Mouse (Mus musculus): ENCODE measurements around the gene Mapk8ip1. TPM values are rescaled to one million over a fixed set of nuclear protein-coding genes. Genes with fewer than 3 reads are reported as not detected.

The Mapk8ip1 gene
- total RNA-seq, 1 experiment from 2014 or later: 21.2 TPM

Small RNA genes within 50 kb of the gene (microRNA-seq; reads per million reads assigned to microRNA genes)
- 0 reads per million in 2 experiments for gene Mir7000

Other genes starting within 250 kb of the Mapk8ip1 start
- 117 and 129 TPM in 2 replicates for gene Pex16, start 26.6 kb downstream of the Mapk8ip1 start, total RNA-seq (2021)
- 1.6 and 2.7 TPM in 2 replicates for gene Large2, start 26.4 kb downstream of the Mapk8ip1 start, total RNA-seq (2021)
- gene 1700029I15Rik, start 18.7 kb downstream of the Mapk8ip1 start, total RNA-seq (2021): 9.6 and 9.7 TPM in 2 replicates
- gene Cry2, start 32.8 kb upstream of the Mapk8ip1 start, total RNA-seq (2021): 31.8 and 37.3 TPM in 2 replicates
- 15.6 and 19.5 TPM in 2 replicates for gene Slc35c1, start 59.3 kb upstream of the Mapk8ip1 start, total RNA-seq (2021)
- 9.6 and 13.7 TPM in 2 replicates for gene Chst1, start 198.4 kb upstream of the Mapk8ip1 start, total RNA-seq (2021)

Measured in adrenal gland, postnatal 14 days (tissue).